Mouse (Mus musculus) C2C12 (cell line): ENCODE data around the gene Msi2.

ENCODE experiments used
- CTCF ChIP-seq: IDR thresholded peaks from one replicate; pipeline ENCODE4 v1.5.1; 2011; ENCODE audit not compliant: control insufficient read depth, insufficient read depth, insufficient read length
- MYOG ChIP-seq: IDR thresholded peaks from one replicate; pipeline ENCODE4 v1.6.1; 2011; ENCODE audit not compliant: control insufficient read depth, insufficient read length; ENCODE audit errors: extremely low read depth

- TF ChIP-seq CTCF = no peak
- TF ChIP-seq MYOG = no peak
Observed at GRCm38 (mm10) chr11:88447350-88447749, 271.0 kb downstream of the Msi2 start.
